Mouse (Mus musculus): ENCODE data around the gene Nckap5.

DNA sequence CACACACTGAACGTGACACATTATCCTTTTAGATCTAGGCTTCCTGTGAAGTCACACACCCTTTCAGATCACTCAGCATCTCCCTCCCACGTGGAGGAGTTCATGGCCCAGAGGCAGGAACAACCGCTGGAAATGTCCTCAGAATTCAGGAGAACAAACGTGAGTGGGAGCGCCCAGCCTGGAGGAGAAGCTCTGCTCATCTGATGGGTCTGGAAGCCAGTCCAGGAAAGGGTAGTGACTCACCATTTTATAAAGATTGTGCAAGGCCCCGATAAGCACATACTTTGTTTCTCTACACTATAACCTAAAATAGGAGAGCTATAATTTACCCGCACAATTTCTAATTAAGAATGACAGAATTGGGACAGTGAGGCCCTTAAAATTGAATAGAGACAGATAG is 24.1 kb downstream of the Nckap5 start:
- TF ChIP-seq POLR2A (IDR thresholded peaks at IDR 0.05; ENCODE audit: extremely low read depth, insufficient read depth, low read length): no peak
- no peak for TF ChIP-seq CTCF (IDR thresholded peaks at IDR 0.05; ENCODE audit: low read depth, low read length)

Measured in liver, adult 2 months (tissue).